Mouse (Mus musculus) stomach, postnatal 0 days (tissue): Measurements from ENCODE around the gene Plxnc1. TPM values are rescaled to one million over a fixed set of nuclear protein-coding genes. Genes with fewer than 3 reads are reported as not detected.

Experiments used
- ATAC-seq: fragments of 200-750 bp; cut with Nextera tagmentation; 2 replicates; pipeline ENCODE4 v1.8.0; 2017; ENCODE audit not compliant: low FRiP score, low TSS enrichment
- DNase-seq: peaks from one replicate; pipeline ENCODE4 v3.0.0-alpha.2; 2016; ENCODE audit warnings: low spot score
- H3K27ac ChIP-seq: fragments of 300-500 bp; sonication (generic); replicated peaks from 2 replicates; pipeline ENCODE4 v1.5.1; 2014; ENCODE audit warnings: mild to moderate bottlenecking, control low read depth
- H3K27me3 ChIP-seq: fragments of 300-500 bp; sonication (generic); 2 replicates; pipeline ENCODE4 v1.6.1; 2014; ENCODE audit warnings: low read length; ENCODE audit not compliant: control insufficient read depth, insufficient read depth
- H3K36me3 ChIP-seq: fragments of 300-500 bp; sonication (generic); 2 replicates; pipeline ENCODE4 v1.6.1; 2014; ENCODE audit warnings: low read length, mixed read lengths; ENCODE audit not compliant: control insufficient read depth, insufficient read depth
- H3K4me1 ChIP-seq: fragments of 300-500 bp; sonication (generic); replicated peaks from 2 replicates; pipeline ENCODE4 v1.6.1; 2014; ENCODE audit warnings: antibody characterized with exemption; ENCODE audit not compliant: control insufficient read depth, insufficient read depth
- H3K4me2 ChIP-seq: fragments of 300-500 bp; sonication (generic); replicated peaks from 2 replicates; pipeline ENCODE4 v1.6.1; 2014; ENCODE audit warnings: low read depth, mild to moderate bottlenecking, control low read depth, moderate library complexity
- H3K4me3 ChIP-seq: fragments of 300-500 bp; sonication (generic); 2 replicates; pipeline ENCODE4 v1.5.1; 2014; ENCODE audit warnings: low read depth, low read length, control low read depth
- H3K9ac ChIP-seq: fragments of 300-500 bp; sonication (generic); 2 replicates; pipeline ENCODE4 v1.6.1; 2014; ENCODE audit warnings: mild to moderate bottlenecking, low read length, control low read depth, mixed read lengths
- H3K9me3 ChIP-seq: fragments of 300-500 bp; sonication (generic); 2 replicates; pipeline ENCODE4 v1.6.1; 2016; ENCODE audit warnings: low read length; ENCODE audit not compliant: control insufficient read depth
- CTCF ChIP-seq: IDR thresholded peaks from 2 replicates; pipeline ENCODE4 v1.5.1; 2016; ENCODE audit warnings: antibody characterized with exemption, low read depth, mild to moderate bottlenecking, moderate library complexity
- EP300 ChIP-seq: optimal IDR thresholded peaks from 2 replicates; pipeline ENCODE3; 2016; ENCODE audit warnings: antibody characterized with exemption
- WGBS: fragments of 180-500 bp; shearing (Covaris S2); extraction: QIAGEN DNeasy Blood & Tissue Kit; methylation state at CpG from one replicate; pipeline ENCODE4 v1.1.7; 2014; 5-methylcytosine and 5-hydroxymethylcytosine counted together
- polyA plus RNA-seq: library from polyadenylated mRNA; unstranded; fragments of >200 nt; fragmentation: Nextera tagmentation; extraction: Ambion mirVana; gene quantifications from 2 replicates; pipeline ENCODE4 v1.2.1, GENCODE M21; 2015

Plxnc1 gene
- polyA plus RNA-seq, 1 experiment from 2014 or later, result 0.67 TPM

DNA sequence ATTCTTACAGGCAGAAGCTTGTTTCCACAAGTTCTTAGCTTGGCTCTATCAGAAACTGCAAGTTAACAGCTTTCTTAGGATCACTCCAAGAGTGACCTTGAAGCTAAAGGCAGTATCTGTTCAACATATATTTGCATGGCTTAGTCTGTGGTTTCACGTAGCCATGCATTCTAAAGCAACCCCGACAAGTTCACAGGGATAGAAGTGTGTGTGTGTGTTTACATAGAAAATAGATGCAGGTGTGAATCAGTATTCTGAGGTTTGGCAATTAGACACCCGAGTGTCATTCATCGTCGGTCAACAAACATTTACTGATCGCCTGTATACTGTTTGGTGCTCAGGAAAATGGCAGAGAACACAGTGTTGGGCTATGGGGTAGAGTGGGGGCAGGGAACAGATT is 33.5 kb downstream of the Plxnc1 start:
- no peak for DNase-seq
- Histone ChIP-seq H3K9ac (no peak overlapping the region), H3K27me3 (no peaks in the 10 kb centered on the region), H3K9me3 (no peaks in the 10 kb centered on the region), H3K4me1 (no peaks in the 10 kb centered on the region), H3K4me2 (no peak overlapping the region), H3K27ac (no peak overlapping the region), H3K4me3 (no peak overlapping the region), H3K36me3 (no peaks in the 10 kb centered on the region)
- no peak for ATAC-seq
- 75% methylated on average over 6 of the region's 6 CpGs for WGBS
- no peak for TF ChIP-seq CTCF
- TF ChIP-seq EP300, result no peak

DNA sequence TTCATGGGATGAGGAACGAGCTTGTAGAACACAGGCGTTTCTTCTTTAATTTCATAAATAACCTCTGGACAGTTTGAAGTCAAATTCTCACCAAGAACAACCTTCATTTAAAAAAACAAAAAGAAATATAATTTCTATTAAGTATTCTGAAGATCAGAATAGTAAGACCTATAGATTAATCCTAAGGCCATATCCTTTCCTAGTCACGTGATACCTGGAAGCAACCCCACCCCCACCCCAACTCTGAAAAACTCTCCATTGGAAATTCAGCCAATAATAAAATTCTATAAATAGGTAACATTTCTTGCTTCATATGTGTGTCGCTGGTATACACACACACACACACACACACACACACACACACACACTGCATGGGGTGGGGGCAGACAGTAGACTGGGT is 34.1 kb downstream of the Plxnc1 start:
- WGBS, result 84% methylated on average over 4 of the region's 4 CpGs
- no peak for ATAC-seq
- no peaks in the 10 kb centered on the region for H3K4me1 ChIP-seq

DNA sequence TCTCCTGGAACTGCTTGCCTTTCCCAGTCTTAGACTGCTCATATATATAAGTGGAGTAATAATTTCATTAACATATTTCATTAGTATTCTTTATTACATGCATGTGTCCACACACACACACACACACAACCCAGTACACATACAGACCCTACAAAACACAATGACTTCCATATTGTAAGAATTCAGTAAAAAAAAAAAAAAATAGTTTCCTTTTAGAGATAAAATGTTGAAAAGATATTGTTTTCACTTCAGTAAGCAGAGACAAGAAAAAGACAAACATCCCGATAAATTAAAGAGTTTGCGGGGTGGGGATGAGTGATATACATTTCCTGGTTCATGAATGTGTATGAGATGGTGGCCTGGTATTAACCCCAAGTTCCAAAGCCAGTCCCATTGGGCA is 34.8 kb downstream of the Plxnc1 start:
- Histone ChIP-seq H3K27me3 (no peaks in the 10 kb centered on the region), H3K9me3 (no peaks in the 10 kb centered on the region), H3K4me3 (no peak overlapping the region), H3K4me2 (no peak overlapping the region), H3K36me3 (no peaks in the 10 kb centered on the region), H3K9ac (no peak overlapping the region), H3K27ac (no peak overlapping the region), H3K4me1 (no peaks in the 10 kb centered on the region)
- ATAC-seq (no peak), DNase-seq (no peak)
- 93% methylated on average over 2 of the region's 2 CpGs for WGBS
- TF ChIP-seq CTCF (no peak), EP300 (no peak)

More for the DNA sequence above, 34.1 kb downstream of the Plxnc1 start:
- no peak overlapping the region for H3K27ac ChIP-seq
- no peaks in the 10 kb centered on the region for H3K9me3 ChIP-seq
- no peaks in the 10 kb centered on the region for H3K27me3 ChIP-seq
- no peak overlapping the region for H3K9ac ChIP-seq
- no peak overlapping the region for H3K4me3 ChIP-seq
- DNase-seq, result no peak
- H3K36me3 ChIP-seq, result no peaks in the 10 kb centered on the region
- H3K4me2 ChIP-seq, result no peak overlapping the region
- TF ChIP-seq EP300 (no peak), CTCF (no peak)

DNA sequence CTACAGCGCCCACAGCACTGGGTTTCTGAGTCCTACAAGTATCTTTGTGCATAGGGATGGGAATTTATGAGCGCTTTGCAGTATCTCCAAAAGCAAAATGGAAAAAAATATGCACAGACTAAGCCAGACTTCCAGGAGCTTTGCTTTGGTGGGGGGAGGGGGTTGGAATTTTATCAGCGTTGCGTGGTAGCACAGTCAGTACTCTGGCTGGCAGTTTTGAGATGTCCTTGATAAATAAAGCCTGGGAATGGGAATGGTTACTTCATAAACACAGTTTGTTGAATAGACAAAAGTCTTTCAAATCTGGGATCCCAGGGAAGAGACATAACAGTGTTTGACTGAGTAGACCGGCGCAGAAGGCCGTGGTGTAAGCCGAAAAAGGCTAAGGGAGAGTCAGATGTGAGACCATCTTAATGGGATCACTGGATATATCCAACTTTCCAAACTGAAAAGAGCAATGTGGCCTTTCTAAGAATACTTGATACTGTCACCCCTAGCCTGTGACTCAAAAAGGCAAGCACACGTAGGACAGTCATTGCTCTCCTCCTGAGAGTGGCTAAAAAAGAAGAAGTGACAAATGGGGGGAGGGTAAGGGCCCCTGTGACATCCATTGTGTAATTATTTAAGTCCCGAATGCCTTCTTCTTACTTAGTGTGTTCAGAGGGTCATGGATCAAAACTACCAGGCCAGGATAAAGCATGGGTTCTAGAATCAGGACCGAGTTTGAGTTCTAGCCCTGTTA is 35.5 kb downstream of the Plxnc1 start:
- H3K4me2 ChIP-seq, result no peak overlapping the region
- TF ChIP-seq EP300, result no peak
- no peak for TF ChIP-seq CTCF

DNA sequence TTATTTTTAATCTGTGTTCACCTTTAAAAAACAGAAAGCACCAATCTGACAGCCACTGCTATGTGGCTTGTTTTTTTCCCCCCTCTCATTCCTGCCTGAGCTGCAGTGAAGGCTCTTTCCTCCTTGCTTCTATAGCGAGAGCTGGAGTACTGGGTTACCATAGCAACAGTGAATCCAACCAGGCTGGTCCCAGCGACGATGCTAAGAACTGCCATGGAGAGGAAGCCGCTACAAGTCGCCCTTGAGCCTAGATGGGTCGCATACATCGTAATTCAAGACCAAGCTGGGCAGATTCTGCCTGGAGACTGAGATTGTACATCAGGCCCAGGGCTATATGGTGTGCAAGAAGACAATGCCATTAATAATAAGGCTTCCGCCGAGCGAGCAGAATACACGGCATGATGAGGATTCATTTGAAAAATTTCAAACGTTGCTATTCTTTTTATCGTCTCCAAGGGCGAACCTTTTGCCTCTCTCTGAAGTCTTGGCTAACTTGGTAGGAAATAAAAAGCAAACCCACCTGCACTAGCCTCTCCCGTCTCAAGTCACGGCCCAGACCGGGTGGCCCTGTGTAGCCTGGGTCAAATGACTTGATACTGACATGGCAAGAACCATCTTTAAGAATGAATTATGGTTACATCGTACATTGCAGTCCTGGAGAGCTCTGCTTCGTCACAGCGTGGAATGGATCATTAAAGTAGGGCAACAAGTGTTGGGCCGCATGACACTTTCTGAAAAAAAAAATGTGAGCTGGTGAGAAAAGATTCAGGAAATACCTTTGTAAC is 38.8 kb downstream of the Plxnc1 start:
- H3K27ac ChIP-seq, result no peak overlapping the region
- H3K4me2 ChIP-seq, result no peak overlapping the region
- no peak overlapping the region for H3K9ac ChIP-seq
- DNase-seq (no peak), ATAC-seq (no peak)
- H3K9me3 ChIP-seq, result no peaks in the 10 kb centered on the region
- H3K36me3 ChIP-seq, result no peaks in the 10 kb centered on the region
- H3K4me1 ChIP-seq, result no peaks in the 10 kb centered on the region
- H3K4me3 ChIP-seq, result no peak overlapping the region
- H3K27me3 ChIP-seq, result no peaks in the 10 kb centered on the region
- WGBS, result 40% methylated on average over 21 of the region's 21 CpGs
- TF ChIP-seq EP300 (no peak), CTCF (no peak)

More for the DNA sequence above, 35.5 kb downstream of the Plxnc1 start:
- Histone ChIP-seq H3K4me1 (no peaks in the 10 kb centered on the region), H3K9me3 (no peaks in the 10 kb centered on the region), H3K36me3 (no peaks in the 10 kb centered on the region), H3K27ac (no peak overlapping the region), H3K9ac (no peak overlapping the region), H3K27me3 (no peaks in the 10 kb centered on the region), H3K4me3 (no peak overlapping the region)
- 85% methylated on average over 11 of the region's 11 CpGs for WGBS
- no peak for ATAC-seq
- no peak for DNase-seq

DNA sequence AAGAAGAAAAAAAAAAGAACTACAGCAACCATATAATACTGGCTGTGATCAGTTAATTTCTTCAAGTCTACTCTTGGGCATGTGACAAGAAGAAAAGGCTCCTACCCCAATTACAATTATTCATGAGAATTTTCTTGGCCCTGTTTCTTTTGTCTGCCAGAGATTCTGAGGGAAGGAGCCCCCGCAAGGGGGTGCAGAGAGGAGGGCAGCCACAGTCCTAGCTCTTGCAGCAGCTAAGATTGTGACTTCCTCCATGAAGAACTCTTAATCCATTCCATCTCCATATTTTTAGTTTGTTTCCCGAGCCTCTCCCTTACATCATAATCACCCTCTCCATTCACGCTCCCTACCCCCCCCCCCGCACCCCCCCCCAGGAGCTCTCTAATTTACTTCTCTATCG is 39.4 kb downstream of the Plxnc1 start:
- DNase-seq, result no peak
- Histone ChIP-seq H3K27me3 (no peaks in the 10 kb centered on the region), H3K27ac (no peak overlapping the region), H3K36me3 (no peaks in the 10 kb centered on the region), H3K9me3 (no peaks in the 10 kb centered on the region), H3K4me1 (no peaks in the 10 kb centered on the region), H3K4me3 (no peak overlapping the region), H3K4me2 (no peak overlapping the region), H3K9ac (no peak overlapping the region)
- ATAC-seq, result no peak
- 43% methylated on average over 3 of the region's 5 CpGs for WGBS
- no peak for TF ChIP-seq CTCF
- no peak for TF ChIP-seq EP300
